Mouse (Mus musculus): ENCODE data around the gene Usp26.

- TF ChIP-seq CTCF (IDR thresholded peaks at IDR 0.05; ENCODE audit: low read depth, low read length) (no peak), EP300 (IDR thresholded peaks at IDR 0.05; ENCODE audit: insufficient read depth, low read depth, low read length) (no peak)
Observed at GRCm38 (mm10) chrX:51814466-51815247, 13.6 kb upstream of the Usp26 start.
